Mouse (Mus musculus) liver, postnatal 0 days (tissue): ENCODE results near the gene Suclg2.

Experiments used
- CTCF ChIP-seq: sonication (generic); IDR thresholded peaks from 2 replicates; pipeline ENCODE4 v1.5.1; 2016; ENCODE audit warnings: antibody characterized with exemption, low read depth
- EP300 ChIP-seq: IDR thresholded peaks from 2 replicates; pipeline ENCODE4 v1.6.1; 2016; ENCODE audit warnings: antibody characterized with exemption, low read depth, mild to moderate bottlenecking

DNA sequence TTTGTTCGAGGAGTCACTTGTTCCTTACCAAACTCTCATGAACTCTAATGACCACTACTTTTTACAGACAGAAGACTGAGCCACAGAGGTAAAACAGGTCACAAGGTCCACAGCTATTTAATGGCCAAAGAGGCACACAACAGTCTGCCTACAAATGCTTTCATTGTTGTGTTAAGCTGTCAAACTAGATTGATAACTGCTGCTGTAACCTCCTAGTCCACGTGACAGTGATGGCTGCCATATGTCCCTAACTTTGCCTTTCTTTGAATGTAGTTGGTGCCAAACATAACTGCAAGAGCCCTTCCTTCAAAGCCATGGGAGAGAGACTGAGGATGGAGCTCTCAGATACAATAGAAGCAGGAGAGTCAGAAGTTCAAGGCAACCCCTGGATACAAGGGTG, 198.8 kb downstream of the Suclg2 start:
- TF ChIP-seq CTCF: no peak
- TF ChIP-seq EP300: no peak
